Mouse (Mus musculus) telencephalon, adult 2 months (tissue): ENCODE results near the gene Cdkl5.

Experiments
- DNase-seq: peaks from one replicate; pipeline ENCODE4 v3.0.0-alpha.2; 2011; ENCODE audit warnings: low read depth, low spot score

Cdkl5 gene

GRCm38 (mm10) chrX:160994543-160995121 lies at the start of gene Cdkl5:
TSS of gene Cdkl5 (minus strand) at chrX:160994704.
- DNase-seq = peak; percentile 93

DNA sequence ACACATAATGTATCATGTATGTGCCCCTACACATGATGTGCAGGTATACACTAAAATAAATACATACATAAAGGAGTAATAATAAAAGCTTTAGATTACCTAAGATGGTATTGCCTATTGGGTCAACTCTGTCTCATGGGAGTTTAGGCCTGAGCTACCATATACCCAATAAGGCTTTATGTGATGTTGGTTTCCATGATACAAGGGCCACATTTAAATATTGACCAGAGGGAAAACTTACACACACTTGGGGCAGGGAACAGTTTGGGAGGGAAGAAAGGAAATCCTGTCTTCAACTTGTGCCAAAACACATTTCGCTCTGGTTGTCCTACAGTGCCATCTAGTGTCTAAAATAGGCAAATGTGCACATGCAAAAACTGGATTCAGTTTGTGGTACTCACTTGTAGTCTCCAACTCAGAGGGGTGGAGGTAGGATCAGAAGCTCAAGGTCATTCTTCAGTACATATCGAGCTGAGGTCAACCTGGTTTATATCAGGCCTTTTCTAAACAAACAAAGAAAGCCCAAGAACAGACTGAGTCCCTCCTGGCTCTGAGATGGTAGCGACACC lies 38.8 kb upstream of the Cdkl5 start:
- DNase-seq = no peak

DNA sequence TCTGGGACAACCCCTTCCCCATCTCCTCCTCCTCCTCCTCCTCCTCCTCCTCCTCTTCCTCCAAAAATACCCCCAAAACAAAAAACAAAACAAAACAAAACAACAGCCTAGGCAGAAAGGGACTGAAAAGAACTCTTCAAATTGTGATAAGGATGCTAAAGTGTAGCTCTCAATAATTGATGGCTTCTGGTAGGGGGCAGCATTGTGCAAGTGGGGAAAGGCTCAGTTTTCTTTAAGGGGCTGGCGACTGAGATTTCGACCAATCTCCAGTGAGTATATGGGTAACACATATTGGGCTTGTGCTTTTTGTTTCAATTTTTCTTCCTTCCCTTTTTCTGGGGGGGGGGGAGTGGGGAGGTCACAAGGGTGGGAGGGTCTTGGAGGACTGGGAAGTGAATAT lies 37.9 kb upstream of the Cdkl5 start:
- no peak for DNase-seq

DNA sequence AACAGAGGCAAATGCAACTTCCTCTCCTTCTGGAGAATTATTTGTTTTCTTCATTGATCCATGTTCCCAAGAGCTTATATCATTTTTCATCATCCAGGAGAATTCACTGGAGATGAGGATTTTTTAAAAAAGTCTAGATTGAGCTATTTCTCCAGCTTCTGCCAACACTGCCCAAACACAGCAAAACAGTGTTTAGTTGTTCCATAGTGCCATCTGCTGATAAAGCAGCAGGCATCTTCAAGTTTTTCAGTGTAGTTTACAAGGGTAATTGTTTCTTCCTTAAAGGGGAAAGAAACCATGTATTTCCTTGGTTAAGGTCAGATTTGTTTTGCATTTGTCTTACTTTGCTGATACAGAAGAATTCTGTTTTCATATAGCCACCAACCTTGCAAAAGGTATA lies 35.7 kb upstream of the Cdkl5 start:
- DNase-seq = no peak

DNA sequence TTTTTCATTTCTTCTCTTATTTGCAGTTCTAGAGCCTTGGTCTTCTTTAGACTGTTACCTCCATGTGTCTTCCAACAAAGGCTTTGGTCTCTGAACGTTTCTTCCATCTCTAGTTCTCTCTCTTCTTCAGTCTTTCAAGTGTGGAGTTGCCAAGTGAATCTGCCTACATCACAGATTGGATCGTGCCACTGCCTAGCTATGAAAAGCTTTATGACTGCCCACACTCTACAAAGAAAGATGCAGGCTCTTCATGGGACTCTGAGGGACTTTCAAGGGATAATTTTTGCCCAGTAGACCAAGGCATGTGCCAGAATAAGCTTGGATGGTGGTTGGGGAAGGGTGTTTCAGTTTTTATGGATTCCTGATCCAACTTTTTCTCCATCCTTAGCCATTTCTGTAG lies 30.0 kb upstream of the Cdkl5 start:
- DNase-seq = peak; percentile 59

GRCm38 (mm10) chrX:161021548-161021947 lies 27.0 kb upstream of the Cdkl5 start:
- no peak for DNase-seq

DNA sequence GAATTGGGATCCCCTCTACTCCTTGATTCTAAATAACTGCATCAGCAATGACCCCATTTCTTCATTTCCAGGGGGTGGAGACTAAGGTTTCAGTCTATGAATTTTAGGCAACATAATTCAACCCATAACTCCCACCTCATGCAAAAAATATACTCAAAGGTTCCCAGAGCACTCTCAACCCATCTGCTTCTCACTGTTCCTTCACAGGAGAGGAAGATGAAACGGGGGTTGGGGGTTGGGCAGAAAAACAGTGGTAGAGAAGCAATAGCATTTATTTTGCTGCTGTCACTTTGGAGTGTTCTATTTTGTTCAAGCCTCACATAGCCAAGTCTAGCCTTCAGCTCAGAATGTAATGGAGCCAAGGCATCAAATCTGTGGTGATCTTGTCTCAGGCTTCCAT lies 23.7 kb upstream of the Cdkl5 start:
- no peak for DNase-seq

DNA sequence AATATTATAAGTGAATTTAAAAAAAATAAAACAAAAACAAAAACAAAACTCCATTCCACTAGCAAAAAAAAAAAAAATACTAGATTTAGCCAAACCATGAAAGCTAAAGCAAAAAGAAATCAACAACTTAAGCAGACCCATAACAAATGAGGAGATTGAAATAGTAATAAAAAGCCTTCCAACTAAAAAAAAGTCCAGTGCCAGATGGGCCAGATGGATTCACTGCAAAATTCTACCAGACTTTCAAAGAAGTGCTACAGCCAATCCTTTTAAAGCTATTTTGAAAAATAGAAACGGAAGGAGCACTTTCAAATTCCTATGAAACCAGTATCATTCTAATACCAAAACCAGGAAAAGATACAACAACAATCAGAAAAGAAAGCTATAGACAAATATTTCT lies 11.8 kb upstream of the Cdkl5 start:
- DNase-seq = no peak

GRCm38 (mm10) chrX:160996051-160996450 lies 1.5 kb upstream of the Cdkl5 start:
- no peak for DNase-seq

DNA sequence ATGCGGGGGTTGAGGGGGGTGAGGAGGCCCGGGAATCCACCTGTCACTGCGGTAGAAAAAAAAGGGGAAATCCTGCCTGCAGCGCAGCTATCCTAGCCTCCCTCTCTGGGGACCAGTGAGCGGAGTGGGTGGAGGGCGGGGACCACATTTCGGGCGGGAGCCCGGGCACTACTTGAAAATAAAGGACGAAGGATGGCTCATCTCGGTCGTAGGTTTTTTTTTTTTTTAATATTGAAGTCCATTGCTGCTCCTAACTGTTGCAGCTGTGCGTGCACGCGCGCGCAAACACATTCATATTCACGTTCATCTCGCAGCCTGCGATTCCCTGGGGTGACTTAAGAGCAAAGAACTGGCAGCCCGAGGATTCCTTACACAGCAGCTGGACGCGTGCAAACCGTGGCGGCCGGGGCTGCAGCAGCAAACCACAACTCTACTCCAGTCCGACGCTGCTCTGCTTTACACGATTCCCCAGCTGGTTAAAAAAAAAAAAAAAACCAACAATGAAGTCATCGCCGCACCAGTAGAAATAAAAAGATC lies 695 bp upstream of the Cdkl5 start:
- peak; percentile 51 for DNase-seq

DNA sequence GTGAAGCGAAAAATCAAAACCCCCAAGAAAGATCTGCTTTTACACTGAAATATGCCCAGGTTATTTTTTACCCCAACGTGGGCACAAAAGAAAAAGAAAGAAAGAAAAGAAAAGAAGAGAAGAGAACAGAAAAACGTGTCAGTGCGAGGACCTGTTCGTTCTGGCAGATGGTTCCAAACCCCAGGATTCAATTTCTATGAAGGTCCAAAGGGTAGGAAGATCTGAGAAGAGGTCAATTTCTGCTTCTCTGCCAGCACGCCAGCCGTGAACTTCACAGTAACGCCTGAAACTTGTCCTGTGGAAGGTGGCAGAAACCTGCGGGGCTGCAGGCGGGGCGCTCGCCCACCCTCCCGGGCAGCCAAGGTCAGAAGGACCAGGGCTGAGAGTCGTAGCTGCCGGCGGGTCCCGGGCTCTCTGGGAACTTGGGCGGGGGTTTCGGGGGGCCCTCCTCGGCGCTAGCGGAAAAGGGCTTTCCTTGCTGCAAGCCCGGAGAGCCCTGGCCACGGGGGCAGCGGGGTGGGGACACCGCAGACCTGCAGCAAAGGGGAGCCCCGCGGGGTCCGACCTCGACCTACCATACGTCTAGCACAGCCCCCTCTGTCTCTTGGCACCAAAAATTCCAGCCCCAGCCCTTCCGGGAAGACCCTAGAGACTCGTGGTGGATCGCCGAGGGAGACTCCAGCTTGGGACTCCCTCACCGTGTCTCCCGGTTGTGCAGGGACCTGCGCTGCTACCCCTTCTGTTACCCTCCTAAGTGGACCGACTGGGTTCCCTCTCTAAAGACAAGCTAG lies 560 bp downstream of the Cdkl5 start:
- DNase-seq = no peak

DNA sequence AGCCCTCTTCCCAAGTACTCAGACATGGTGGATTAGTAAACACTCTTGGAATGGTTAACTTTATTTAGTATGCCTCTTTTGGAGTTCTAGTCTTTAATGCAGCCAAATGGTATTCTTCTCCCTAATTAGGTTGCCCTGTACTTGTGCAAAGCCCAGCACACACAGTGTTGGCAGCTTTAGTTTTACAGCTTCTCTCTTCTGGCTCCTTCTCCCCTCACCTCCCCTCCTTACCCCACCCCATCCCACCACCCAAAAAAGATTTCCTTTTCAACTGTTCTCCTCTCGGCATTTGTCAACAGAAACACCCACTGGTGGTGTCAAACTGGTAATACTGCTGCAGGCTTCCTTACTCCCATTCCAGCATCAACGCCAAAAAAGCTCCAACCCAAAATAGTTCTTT lies 1.8 kb downstream of the Cdkl5 start:
- DNase-seq = no peak

GRCm38 (mm10) chrX:160990276-160990675 lies 4.2 kb downstream of the Cdkl5 start:
- no peak for DNase-seq

DNA sequence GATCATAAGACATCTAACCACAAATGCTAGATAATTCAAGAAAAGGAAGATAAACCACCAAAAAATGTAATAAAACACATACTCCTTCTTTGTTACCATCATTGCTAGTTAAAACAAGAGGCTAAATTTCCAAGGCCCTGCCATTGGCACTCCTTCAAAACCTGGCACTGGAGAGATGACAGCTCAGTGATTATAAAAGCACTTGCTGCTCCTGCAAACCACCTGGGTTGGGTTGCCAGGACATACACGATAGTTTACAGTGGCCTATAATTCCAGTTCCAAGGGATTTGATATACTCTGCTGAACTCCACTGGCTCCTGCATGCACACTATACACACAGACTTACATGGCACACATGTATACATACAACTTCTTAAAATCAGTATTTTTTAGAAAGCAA lies 16.6 kb downstream of the Cdkl5 start:
- DNase-seq = no peak

DNA sequence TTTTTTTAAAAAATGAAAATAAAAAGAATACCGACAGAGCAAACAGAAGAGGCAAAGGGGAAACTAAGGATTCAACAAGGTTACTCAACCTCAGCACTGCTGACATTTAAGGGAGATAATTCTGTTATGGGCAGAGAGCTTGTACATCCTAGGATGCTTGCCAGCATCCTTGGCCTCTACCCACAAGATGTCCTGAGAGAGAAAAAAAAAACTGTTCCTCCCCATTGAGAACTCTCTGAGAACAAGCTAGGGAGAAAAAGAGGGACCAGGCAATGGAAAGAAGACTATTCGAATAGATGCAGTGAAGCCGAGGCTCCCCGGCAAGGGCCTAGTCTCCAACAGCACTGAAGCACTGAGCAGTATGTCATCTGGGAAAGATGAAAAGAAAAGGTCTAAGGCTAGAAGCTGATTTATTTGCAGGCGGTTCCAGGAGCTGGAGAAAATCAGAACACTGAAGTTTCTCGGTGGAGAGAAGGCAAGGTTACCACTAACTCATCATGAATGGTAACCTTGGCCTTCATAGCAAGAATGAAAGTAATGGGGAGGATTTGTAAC lies 22.4 kb downstream of the Cdkl5 start:
- DNase-seq = no peak

GRCm38 (mm10) chrX:160958593-160959131 lies 35.8 kb downstream of the Cdkl5 start:
- DNase-seq = no peak

DNA sequence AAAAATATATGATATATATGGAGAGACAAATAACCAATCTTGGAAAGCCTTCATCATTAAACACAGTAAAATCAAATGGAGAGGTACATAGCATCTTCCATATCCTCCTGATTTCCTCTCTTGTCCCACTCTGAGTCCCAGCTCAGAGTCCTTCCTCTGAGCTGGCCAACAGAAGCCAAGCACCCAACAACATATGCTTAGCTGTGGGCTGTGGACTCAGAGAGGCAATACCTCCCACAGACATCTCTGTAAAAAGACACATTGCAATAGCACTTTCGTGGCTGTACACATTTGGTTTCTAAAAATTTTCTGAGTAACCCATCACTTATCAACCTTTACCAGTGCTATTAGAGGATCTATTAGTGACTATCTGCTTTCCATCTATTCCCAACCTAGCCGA lies 44.9 kb downstream of the Cdkl5 start:
- peak; percentile 18 for DNase-seq

DNA sequence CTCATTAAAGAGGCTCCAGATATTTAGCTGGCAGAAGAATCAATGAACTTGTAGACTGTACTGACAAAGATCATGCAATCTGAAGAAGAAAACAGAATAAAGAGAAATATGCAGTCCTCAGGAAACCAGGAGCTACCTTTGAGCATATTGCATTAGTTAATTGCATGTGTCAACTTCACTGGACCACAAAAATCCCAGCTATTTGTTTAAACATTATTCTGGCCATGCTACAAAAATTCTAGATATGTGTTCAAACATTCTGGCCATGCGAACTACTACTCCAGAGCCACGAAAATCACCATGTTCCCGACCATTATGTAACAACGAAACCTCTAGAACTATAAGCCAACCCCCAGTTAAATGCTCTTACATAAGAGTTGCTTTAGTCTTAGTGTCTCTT lies 49.8 kb downstream of the Cdkl5 start:
- no peak for DNase-seq

GRCm38 (mm10) chrX:160935541-160935940 lies 59.0 kb downstream of the Cdkl5 start:
- DNase-seq = no peak

GRCm38 (mm10) chrX:160930656-160931055 lies 63.8 kb downstream of the Cdkl5 start:
- DNase-seq = no peak

DNA sequence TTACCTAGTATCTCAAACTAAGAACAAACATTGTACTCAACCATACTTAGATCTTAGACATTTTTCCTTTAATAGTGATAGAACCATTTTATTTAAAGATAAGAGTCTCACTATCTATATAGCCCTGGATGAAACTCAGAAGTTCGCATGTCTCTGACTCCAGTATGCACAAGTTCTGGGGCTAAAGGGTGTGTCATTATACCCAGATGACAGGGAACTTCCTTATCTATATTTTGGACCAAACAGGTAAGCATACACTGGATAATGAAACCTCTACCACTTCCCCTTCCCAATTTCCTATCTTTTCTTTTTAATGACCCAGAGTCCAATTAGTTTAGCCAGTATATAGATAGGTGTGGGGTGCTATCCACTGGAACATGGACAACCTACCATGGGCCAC lies 65.6 kb downstream of the Cdkl5 start:
- no peak for DNase-seq

- DNase-seq = no peak
Measured at GRCm38 (mm10) chrX:160919022-160919637, 75.4 kb downstream of the Cdkl5 start.
